In the genomic region with DNA sequence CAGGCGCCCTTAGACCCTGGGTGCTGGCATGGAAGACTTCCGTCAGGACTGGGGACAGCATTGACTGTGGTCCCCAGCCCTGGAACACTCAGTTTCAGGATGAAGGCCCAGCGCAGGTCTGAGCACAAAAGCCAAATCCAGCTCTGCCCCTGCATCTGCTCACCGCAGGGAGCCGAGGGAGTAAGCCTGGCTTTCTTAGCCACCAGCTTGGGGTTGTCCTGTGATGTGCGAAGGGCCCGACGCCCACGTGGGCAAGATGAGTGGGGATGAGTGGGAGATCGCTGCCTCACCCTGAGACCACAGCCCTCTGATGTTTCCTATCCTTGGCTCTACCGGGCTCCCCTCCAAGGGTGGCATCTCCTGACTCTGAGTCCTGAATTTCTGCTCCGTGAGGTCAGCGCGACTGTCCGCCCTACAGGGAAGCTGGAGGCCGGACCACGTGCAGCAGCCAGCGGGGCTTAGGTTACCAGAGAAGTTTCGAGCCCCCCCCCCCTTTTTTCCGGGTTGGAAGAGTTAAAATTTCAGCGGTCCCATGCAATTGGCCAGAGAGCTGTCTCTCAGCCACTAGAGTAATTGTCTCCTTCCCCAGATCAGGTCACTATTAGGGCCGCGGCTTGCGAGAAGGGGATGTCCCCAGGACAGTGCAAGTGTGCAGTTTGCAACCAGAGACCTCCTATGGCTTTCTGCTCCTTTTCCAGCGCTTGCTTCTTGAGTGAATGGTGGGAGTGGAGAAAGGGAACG, we compare ENCODE assay signal across 12 mouse cellular contexts. TPM values are rescaled to one million over a fixed set of nuclear protein-coding genes. Genes with fewer than 3 reads are reported as not detected.
DNase-seq lines count a peak whose midpoint lies in the region; ATAC-seq and TF ChIP-seq lines count a peak whose summit lies in the region.
"Had no signal": no experiment of that assay in that cellular context is flagged by ENCODE, and none has a peak within 500 bp of the region (broad histone marks: within the 10 kb centered on the region; RNA-seq: fewer than 3 reads in every experiment).

No protein-coding gene starts in this region.

- ATAC-seq in forebrain, embryonic 12.5 days (ENCODE audit: low FRiP score): peak; percentile 12; the same call in 1 of the 2 replicates
- no peak for ATAC-seq in forebrain, embryonic 16.5 days
- ATAC-seq in embryonic facial prominence, embryonic 13.5 days (ENCODE audit: insufficient number of reproducible peaks, insufficient read depth, low FRiP score, low TSS enrichment, low read depth): no peak
- no peak for ATAC-seq in limb, embryonic 13.5 days (ENCODE audit: low FRiP score, low read depth)

- no peak for TF ChIP-seq CTCF in ES-Bruce4 (IDR thresholded peaks at IDR 0.05; ENCODE audit: low read depth, low read length)

- H3K4me3 ChIP-seq in forebrain, embryonic 12.5 days (replicated peaks): no peak overlapping the region; the same call in 1 of the 2 replicates
- H3K4me3 ChIP-seq in forebrain, embryonic 16.5 days (replicated peaks; ENCODE audit: low read length): no peak overlapping the region
- 0 out of 2 replicates have a peak overlapping the region, but pooled peaks have one; percentile 3 for H3K4me3 ChIP-seq in ES-Bruce4 (ENCODE audit: low read depth, low read length)
- H3K4me3 ChIP-seq in embryonic facial prominence, embryonic 13.5 days: no peak overlapping the region
- H3K4me3 ChIP-seq in limb, embryonic 13.5 days: peak overlapping the region; percentile 16
- H3K4me3 ChIP-seq: stomach, embryonic 15.5 days had no signal

- H3K4me1 ChIP-seq in forebrain, embryonic 12.5 days: peaks cover 40% of the 10 kb centered on the region
- no peaks in the 10 kb centered on the region for H3K4me1 ChIP-seq in forebrain, embryonic 16.5 days (replicated peaks; ENCODE audit: control insufficient read depth, insufficient read depth, low read length)
- peaks cover 2% of the 10 kb centered on the region for H3K4me1 ChIP-seq in ES-Bruce4 (ENCODE audit: control insufficient read depth, insufficient read depth, low read length)
- H3K4me1 ChIP-seq in embryonic facial prominence, embryonic 13.5 days: peaks cover 17% of the 10 kb centered on the region
- peaks cover 20% of the 10 kb centered on the region for H3K4me1 ChIP-seq in limb, embryonic 13.5 days

- no peak for DNase-seq in right cerebral cortex, adult 2 months (ENCODE audit: low spot score in 2 of 2)
- DNase-seq in adrenal gland, postnatal 25 days: no peak
- no peak for DNase-seq in gastrocnemius, adult 18-20 months (ENCODE audit: low spot score)
- DNase-seq: gastrocnemius, postnatal 36 days had no signal

- H3K36me3 ChIP-seq in forebrain, embryonic 12.5 days (replicated peaks): no peaks in the 10 kb centered on the region
- no peaks in the 10 kb centered on the region for H3K36me3 ChIP-seq in forebrain, embryonic 16.5 days (ENCODE audit: control insufficient read depth, insufficient read depth)
- H3K36me3 ChIP-seq in ES-Bruce4 (ENCODE audit: control insufficient read depth, insufficient read depth, low read length, poor library complexity, severe bottlenecking): no peaks in the 10 kb centered on the region
- H3K36me3 ChIP-seq in embryonic facial prominence, embryonic 13.5 days: no peaks in the 10 kb centered on the region
- H3K36me3 ChIP-seq in limb, embryonic 13.5 days: no peaks in the 10 kb centered on the region
- H3K36me3 ChIP-seq: stomach, embryonic 15.5 days had no signal

- peaks cover 74% of the 10 kb centered on the region for H3K27me3 ChIP-seq in forebrain, embryonic 12.5 days
- H3K27me3 ChIP-seq in forebrain, embryonic 16.5 days (replicated peaks; ENCODE audit: control insufficient read depth, insufficient read depth, low read length): peaks cover 59% of the 10 kb centered on the region
- no peaks in the 10 kb centered on the region for H3K27me3 ChIP-seq in ES-Bruce4 (ENCODE audit: control insufficient read depth, insufficient read depth, low read length, poor library complexity, severe bottlenecking)
- peaks cover 80% of the 10 kb centered on the region for H3K27me3 ChIP-seq in embryonic facial prominence, embryonic 13.5 days
- peaks cover 66% of the 10 kb centered on the region for H3K27me3 ChIP-seq in limb, embryonic 13.5 days

- TF ChIP-seq POLR2A in ES-Bruce4 (IDR thresholded peaks at IDR 0.05; ENCODE audit: insufficient read depth, low read length): no peak

- no peak overlapping the region for H3K27ac ChIP-seq in forebrain, embryonic 12.5 days
- H3K27ac ChIP-seq in forebrain, embryonic 16.5 days (ENCODE audit: low read length): no peak overlapping the region
- no peak overlapping the region for H3K27ac ChIP-seq in ES-Bruce4 (ENCODE audit: insufficient read depth, low read length)
- no peak overlapping the region for H3K27ac ChIP-seq in embryonic facial prominence, embryonic 13.5 days
- no peak overlapping the region for H3K27ac ChIP-seq in limb, embryonic 13.5 days
- H3K27ac ChIP-seq: macrophage; stomach, embryonic 15.5 days had no signal

- no peak overlapping the region for H3K9ac ChIP-seq in forebrain, embryonic 12.5 days
- no peak overlapping the region for H3K9ac ChIP-seq in forebrain, embryonic 16.5 days (replicated peaks; ENCODE audit: low read depth, low read length)
- H3K9ac ChIP-seq in ES-Bruce4 (ENCODE audit: low read depth, poor library complexity, severe bottlenecking): no peak overlapping the region
- H3K9ac ChIP-seq in embryonic facial prominence, embryonic 13.5 days: no peak overlapping the region
- H3K9ac ChIP-seq in limb, embryonic 13.5 days: no peak overlapping the region
- H3K9ac ChIP-seq: stomach, embryonic 15.5 days had no signal

- WGBS in forebrain, embryonic 12.5 days: 5% methylated on average over 26 of the region's 26 CpGs
- WGBS in forebrain, embryonic 16.5 days: 7% methylated on average over 26 of the region's 26 CpGs
- 5% methylated on average over 26 of the region's 26 CpGs for WGBS in embryonic facial prominence, embryonic 13.5 days
- 3% methylated on average over 26 of the region's 26 CpGs for WGBS in limb, embryonic 13.5 days

- H3K4me2 ChIP-seq in forebrain, embryonic 12.5 days: peak overlapping the region; percentile 21
- no peak overlapping the region for H3K4me2 ChIP-seq in forebrain, embryonic 16.5 days (ENCODE audit: low read length)
- H3K4me2 ChIP-seq in embryonic facial prominence, embryonic 13.5 days: peak overlapping the region; percentile 14; the same call in 1 of the 2 replicates
- H3K4me2 ChIP-seq in limb, embryonic 13.5 days (replicated peaks): peak overlapping the region; percentile 28
- H3K4me2 ChIP-seq: stomach, embryonic 15.5 days had no signal

- no peaks in the 10 kb centered on the region for H3K9me3 ChIP-seq in forebrain, embryonic 12.5 days
- no peaks in the 10 kb centered on the region for H3K9me3 ChIP-seq in forebrain, embryonic 16.5 days (ENCODE audit: control insufficient read depth, low read length)
- H3K9me3 ChIP-seq in ES-Bruce4 (replicated peaks; ENCODE audit: control insufficient read depth, insufficient read depth, low read length, poor library complexity, severe bottlenecking): no peaks in the 10 kb centered on the region
- no peaks in the 10 kb centered on the region for H3K9me3 ChIP-seq in embryonic facial prominence, embryonic 13.5 days
- H3K9me3 ChIP-seq in limb, embryonic 13.5 days: no peaks in the 10 kb centered on the region
- H3K9me3 ChIP-seq: stomach, embryonic 15.5 days had no signal

- TF ChIP-seq EP300 in ES-Bruce4 (IDR thresholded peaks at IDR 0.05; ENCODE audit: insufficient read depth, low read depth, low read length): no peak

RNA-seq across cellular contexts. Expression of gene Otx2, which starts 22.0 kb away (rescaled TPM):
- polyA plus RNA-seq in forebrain, embryonic 12.5 days (2016; fragmentation: Nextera tagmentation; extraction: Ambion mirVana): 56.7 and 59.3 TPM in 2 replicates
- polyA plus RNA-seq in forebrain, embryonic 16.5 days (2015; fragmentation: Nextera tagmentation; extraction: Ambion mirVana): 9.3 and 9.9 TPM in 2 replicates
- 45.0 and 51.6 TPM in 2 replicates for polyA plus RNA-seq in ES-Bruce4 (2011; ENCODE audit: insufficient read depth, insufficient read length, low read depth, missing spikeins)
- 8.6 and 13.1 TPM in 2 replicates for polyA plus RNA-seq in embryonic facial prominence, embryonic 13.5 days (2015; fragmentation: Nextera tagmentation; extraction: Ambion mirVana)
- polyA plus RNA-seq in limb, embryonic 13.5 days (2015; fragmentation: Nextera tagmentation; extraction: Ambion mirVana): 0.10 TPM in 1 of 2 replicates, not detected in the other
- total RNA-seq in adrenal gland, postnatal 25 days (2021): not detected in 2 replicates
- total RNA-seq in gastrocnemius, adult 18-20 months (2021): not detected
- total RNA-seq: gastrocnemius, postnatal 36 days had no signal
- polyA plus RNA-seq: intestine, embryonic 14.5 days; macrophage had no signal

Comparison
In these comparisons a context has a peak if more than half of its experiments do, and no peak if none do; other contexts are left out.
1. H3K4me3 ChIP-seq: peak in ES-Bruce4 (single experiment) and limb, embryonic 13.5 days (single experiment); none in forebrain, embryonic 12.5 days (single experiment), forebrain, embryonic 16.5 days (single experiment) and embryonic facial prominence, embryonic 13.5 days (single experiment).